Mouse (Mus musculus) hematopoietic stem cell, adult 5-6 weeks (primary cell): ENCODE measurements at regions not wholly inside any gene's neighbourhood (a gene's known extent, or its start where the extent isn't known, plus 50 kb on each side); places are given as distances from the start of the nearest gene placed in this dataset.
A peak's percentile ranks its signal among the peaks of the same experiment; 100 is the strongest.

ENCODE experiments used
- ATAC-seq, 2 experiments: fragments of 125-278 bp in 1 of 2; replicated peaks in 1 of 2; 2 replicates each; pipeline ENCODE4 v1.8.0; 2016 to 2017; ENCODE audit warnings: inconsistent platforms in 2 of 2, mild to moderate bottlenecking in 2 of 2, moderate number of reproducible peaks in 2 of 2, low read depth in 1 of 2, moderate TSS enrichment in 1 of 2; ENCODE audit not compliant: low FRiP score in 2 of 2, poor library complexity in 2 of 2, severe bottlenecking in 2 of 2, insufficient read depth in 1 of 2, low TSS enrichment in 1 of 2

GRCm38 (mm10) chr10:97402524-97402923, 76.9 kb upstream of the Dcn start:
- peak in 1 of 2 experiments; percentile 39; a peak in 1 of 4 replicates for ATAC-seq

- no peak for ATAC-seq
Measured at GRCm38 (mm10) chr10:97404076-97404787, 75.2 kb upstream of the Dcn start.

GRCm38 (mm10) chr10:97409181-97409581, 70.2 kb upstream of the Dcn start:
- no peak for ATAC-seq

GRCm38 (mm10) chr10:97409909-97410308, 69.5 kb upstream of the Dcn start:
- no peak for ATAC-seq

- no peak for ATAC-seq
Measured at GRCm38 (mm10) chr10:97422579-97422978, 56.8 kb upstream of the Dcn start.

GRCm38 (mm10) chr10:97423039-97423700, 56.2 kb upstream of the Dcn start:
- no peak for ATAC-seq
